Mouse (Mus musculus): Measurements from ENCODE around the gene Smg1.

Gene Smg1

GRCm38 (mm10) chr7:118243453-118244385 is at the start of gene Smg1:
Gene Smg1 (minus strand): TSS chr7:118243670.
- DNase-seq, result peak; percentile 100

DNA sequence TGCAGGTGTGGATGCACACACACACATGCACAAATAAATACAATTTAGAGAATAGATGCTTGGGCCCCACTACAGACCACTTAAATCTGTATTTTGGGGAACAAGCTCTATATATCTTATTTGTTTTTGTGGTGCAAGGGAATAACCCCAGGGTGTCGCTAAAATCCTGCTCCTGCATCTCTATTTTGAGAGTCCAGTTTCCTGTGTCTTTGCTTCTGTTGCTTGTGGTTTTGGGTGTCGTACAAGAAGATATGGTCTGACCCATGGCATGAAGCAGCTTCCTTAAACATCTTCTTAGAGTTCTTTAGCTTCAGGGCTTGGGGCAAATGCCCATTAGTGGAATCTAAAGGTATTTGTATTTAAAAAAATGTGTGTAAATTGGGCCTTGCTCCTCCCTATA is 39.7 kb upstream of the Smg1 start:
- DNase-seq, result no peak

- DNase-seq, result no peak
Measured at GRCm38 (mm10) chr7:118282543-118282942, 39.1 kb upstream of the Smg1 start.

DNA sequence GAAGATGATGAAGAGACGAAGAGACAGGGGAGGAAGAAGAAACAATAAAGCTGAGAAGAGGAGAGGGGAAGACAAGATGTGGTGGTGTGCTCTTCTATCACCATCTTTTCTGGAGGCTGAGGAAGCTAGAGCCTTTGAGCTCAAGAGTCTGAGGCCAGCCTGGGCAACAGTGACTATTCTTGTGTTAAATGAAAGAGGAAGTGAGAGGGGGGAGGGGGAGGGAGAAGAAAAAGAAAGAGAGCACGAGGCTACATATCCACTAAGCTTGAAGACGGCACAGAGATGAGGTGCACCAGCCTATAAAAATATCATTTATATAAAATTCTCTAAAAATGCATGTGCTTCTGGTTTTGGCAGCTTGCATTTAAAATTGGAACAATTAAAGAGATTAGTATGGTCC is 36.1 kb upstream of the Smg1 start:
- no peak for DNase-seq

GRCm38 (mm10) chr7:118277335-118277910 is 34.0 kb upstream of the Smg1 start:
- DNase-seq, result peak; percentile 39

DNA sequence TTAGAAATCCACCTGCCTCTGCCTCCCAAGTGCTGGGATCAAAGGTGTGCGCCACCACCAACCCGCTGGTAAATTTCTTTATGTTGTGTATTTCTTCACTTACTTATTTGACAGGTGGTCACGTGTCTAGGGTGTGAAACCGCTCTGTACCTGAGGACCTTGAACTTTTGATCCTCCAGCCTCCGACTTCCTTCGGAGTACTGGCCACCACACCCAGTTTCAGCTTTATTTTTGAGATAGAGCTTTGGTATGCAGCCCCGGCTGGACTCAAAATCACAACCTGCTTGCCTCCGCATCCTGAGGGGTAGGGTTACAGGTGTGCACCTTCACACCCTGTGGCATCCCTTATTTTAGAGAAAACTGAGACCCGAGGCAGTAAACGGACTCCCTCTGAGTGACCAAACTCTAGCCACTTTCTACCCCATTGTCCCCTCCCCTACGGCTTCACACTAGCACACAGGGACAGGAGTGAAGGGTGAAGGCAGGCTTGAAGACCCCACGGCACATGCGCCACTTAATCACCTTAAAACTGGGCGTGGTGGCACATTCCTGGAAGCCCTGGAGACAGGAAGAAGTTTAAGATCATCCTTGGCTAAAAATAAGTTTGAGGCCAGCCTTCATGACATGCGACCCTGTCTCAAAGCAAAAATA is 33.3 kb upstream of the Smg1 start:
- DNase-seq, result no peak

DNA sequence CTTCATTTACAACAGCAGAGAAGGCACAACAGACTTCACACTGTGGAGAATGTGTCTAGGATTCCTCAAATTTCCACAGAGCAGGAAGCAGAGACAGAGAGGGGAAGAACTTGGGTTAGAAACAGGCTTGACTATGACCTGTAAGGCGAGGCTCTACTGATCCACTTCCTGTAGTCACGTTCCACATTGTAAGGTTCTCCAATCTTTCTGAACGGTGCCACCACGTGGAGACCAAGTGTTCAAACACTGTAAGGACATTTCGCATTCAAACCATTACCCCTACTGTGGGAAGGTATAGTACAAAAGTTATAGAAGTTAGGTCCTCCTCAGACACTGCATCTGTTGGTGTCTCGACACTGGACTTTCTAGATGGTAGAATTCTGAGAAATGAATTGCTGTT is 31.8 kb upstream of the Smg1 start:
- DNase-seq, result no peak

DNA sequence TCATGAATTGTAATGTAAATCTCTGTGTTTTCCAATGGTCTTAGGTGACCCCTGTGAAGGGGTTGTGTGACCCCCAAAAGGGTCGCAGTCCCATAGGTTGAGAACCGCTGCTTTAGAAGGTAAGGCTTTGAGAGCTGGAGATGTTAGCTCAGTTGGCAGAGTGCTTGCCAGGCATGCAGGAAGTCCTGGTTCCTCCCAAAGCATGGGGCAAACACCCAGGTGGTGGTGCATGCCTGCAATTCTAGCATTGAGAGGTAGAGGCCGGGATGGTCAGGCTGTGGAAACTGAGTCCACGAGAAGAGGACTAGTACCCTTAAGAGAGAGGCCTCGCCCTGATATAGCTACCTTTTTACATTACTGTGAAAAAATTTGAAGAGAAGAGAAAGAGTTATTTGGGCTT is 31.4 kb upstream of the Smg1 start:
- DNase-seq, result no peak

DNA sequence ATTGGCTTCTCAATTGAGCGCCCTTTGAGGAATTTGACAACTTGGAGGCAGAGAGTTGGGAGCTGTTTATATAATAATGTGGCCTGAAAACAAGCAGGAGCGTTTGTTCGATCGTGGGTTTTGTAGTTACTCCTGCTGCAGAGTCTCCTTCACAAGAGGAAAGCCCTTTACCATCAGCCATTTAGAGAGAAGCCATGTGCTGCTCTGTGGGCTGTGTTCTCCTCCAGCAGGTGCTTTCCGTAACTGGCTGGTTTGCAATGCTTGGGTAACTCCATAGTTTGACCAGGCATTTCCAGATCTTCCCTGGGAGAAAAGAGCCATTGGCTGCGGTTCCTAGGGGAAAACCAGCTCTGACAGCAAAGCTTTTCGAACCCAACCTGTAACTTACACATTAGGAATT is 30.7 kb upstream of the Smg1 start:
- DNase-seq, result no peak

DNA sequence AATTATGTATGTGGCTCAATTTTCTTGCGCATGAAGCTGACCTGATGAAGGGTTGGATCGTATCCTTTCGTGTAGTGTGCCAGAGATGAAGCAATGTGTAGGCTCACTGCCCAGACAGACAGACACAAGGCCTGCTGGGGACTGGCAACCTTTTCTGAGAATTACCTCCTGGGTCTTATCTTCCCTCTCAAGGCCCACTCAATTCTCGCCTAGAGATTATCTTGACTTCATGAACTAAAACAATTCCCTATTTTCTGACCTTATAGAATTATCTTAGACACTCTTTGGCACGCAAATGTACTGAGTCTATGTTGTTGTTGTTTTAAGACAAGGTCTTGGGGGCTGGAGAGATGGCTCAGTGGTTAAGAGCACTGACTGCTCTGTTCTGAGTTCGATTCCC is 22.6 kb upstream of the Smg1 start:
- DNase-seq, result no peak

DNA sequence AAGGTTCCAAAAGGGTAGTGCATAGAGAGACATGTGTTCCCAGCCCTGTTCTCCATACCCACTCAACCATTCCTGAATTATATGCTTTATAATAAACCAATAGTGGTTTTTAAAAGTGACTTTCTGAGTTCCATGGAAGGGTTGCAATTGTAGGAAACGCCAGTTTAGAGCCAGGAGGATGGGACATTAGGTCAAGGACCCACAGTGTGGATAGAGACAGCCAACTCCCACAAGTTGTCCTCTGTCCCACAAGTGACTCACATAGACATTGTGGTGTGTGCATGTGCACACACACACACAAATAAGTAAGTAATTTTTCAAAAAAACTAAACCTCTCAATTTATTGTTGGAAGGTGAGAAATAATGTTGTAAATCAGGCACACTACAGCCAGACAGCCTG is 20.1 kb upstream of the Smg1 start:
- DNase-seq, result no peak

GRCm38 (mm10) chr7:118262409-118262808 is 18.9 kb upstream of the Smg1 start:
- no peak for DNase-seq

DNA sequence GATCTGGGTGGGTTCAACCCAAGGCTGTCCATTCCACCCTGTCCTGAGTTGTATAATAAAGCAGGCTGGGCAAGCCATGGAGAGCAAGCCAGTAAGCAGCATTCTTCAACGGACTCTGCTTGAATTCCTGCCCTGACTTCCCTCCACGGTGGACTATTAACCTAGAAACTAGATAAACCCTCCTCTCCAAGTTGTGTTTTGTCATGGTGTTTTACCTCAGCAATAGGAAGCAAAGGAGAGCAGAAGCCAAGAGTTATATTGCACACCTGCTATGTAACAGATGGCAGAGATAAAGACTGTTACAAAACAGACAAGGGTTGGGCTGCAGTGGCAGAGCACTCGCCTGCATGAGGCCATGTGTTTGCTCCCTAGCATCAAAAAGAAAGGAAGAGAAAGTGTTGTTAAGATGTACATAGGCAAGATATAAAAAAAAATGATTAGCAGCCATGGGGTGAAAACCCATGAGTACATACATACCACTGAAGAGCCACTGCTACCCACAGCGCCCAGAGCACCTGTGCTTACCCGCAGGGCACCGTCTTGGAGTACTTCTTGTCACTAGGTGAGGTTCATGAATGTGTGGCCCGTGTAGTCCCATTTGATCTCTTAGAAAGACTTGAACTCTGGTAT is 16.3 kb upstream of the Smg1 start:
- no peak for DNase-seq

- DNase-seq, result no peak
Measured at GRCm38 (mm10) chr7:118258451-118258850, 15.0 kb upstream of the Smg1 start.

DNA sequence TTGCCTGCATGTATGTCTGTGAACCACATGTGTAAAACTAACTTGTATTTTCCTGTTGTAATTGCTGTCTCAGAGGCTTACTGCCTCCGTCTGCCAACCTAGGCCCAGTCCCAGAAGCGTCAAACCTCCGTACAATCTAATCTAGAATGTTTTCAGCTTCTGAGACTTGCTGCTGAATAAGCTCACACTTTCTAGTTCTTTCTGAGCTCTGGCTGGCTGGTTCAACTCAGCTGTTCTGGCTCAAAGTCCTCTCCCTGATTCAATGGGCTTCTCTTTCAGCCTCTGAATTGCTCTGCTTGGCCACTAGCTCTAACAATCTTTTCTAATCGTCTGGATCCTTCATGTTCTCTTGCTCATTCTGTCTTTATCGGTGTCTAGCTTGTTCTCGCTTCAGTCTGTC is 13.3 kb upstream of the Smg1 start:
- no peak for DNase-seq

DNA sequence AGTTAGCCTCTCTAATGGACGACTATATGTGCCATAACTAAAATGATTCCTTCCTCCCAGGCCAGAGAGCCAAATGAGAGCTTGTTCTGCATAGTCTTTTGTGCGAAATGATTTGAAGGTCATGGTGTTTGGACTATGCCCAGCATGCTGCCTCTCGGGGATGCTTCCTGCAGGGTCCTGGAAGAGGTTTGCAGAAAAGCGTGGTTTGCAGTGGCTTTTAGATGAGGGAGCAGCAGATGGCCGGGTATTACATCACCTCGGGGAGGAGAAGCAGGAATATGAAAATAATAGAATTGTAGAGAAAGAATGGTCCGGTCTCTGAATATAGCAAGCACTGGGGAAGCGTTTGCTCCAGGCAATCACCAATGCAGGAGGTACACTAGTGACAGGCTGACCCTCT is 11.0 kb upstream of the Smg1 start:
- no peak for DNase-seq

DNA sequence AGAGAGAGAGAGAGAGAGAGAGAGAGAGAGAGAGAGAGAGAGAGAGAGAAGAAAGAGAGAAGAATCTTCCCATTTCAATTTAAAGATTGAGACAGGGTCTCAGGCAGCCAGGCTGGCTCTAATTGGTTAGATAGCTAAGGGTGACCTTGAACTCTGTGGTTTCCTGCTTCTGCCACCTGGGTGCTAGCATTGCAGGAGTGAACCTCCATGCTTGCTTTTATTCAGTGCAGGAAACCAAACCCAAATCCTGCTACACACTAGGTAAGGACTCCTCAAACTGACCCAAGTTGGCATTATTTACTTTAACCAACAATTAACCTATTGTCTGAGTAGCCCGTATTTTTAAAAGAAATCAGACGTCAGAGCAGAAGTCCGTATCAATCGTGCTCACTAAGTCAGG is 10.5 kb upstream of the Smg1 start:
- no peak for DNase-seq

- DNase-seq, result no peak
Measured at GRCm38 (mm10) chr7:118252979-118253378, 9.5 kb upstream of the Smg1 start.

GRCm38 (mm10) chr7:118252349-118252748 is 8.9 kb upstream of the Smg1 start:
- peak; percentile 22 for DNase-seq

GRCm38 (mm10) chr7:118251392-118252170 is 8.1 kb upstream of the Smg1 start:
- DNase-seq, result no peak

GRCm38 (mm10) chr7:118250482-118251160 is 7.2 kb upstream of the Smg1 start:
- DNase-seq, result no peak

DNA sequence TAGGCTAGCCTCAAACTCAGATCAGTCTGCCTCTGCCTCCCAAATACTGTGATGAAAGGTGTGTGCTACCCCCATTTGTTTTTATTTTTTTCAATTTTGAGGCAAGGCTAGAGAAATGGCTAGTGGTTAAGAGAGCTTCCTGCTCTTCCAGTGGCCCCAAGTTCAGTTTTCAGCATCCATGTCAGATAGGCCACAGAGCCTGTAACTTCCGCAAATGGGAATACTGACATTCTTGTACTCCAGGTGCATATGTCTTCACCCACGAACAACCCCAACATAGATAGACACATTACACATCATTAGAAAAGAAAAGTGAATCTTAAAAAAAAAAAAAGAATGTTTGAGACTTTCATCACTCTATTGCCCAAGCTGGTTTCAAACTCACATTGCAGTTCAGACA is 6.1 kb upstream of the Smg1 start:
- DNase-seq, result no peak
